Mouse (Mus musculus): ENCODE data around the gene Troap.

Troap gene

DNA sequence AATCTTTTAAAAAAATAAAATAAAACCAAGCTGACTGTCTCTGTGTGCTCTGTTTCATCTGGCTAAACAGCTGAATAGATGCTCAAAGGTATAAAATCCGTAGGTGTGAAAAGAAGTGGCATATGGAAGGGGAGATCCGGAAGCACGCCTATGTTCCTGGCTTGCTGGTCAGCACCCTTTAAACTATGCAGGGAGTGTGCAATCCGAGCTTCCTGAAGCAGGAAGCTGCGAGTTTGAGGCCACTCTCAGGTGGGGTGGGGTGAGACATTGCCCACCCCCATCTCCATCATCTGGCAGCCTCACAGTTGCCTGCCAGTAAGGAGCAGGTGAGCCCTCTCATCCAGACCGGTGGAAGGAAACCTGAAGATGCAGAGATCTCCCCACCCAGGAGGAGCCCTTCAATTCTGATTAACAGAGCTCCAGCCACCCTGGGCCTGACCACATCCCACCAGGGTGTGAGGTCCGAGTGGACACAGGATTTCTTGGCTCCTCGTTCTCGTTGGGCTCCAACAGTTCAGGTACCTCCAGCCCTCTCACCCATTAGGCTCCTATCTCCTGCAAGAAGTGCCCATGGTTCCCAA lies at the start of gene Troap:
Gene Troap (plus strand): TSS at position 557 of the 581 bp plus-strand sequence.
- no peak for DNase-seq

- peak; percentile 59 for DNase-seq
Observed at GRCm38 (mm10) chr15:99024668-99025314, 49.6 kb upstream of the Troap start.

- no peak for DNase-seq
Observed at GRCm38 (mm10) chr15:99025414-99025813, 49.0 kb upstream of the Troap start.

DNA sequence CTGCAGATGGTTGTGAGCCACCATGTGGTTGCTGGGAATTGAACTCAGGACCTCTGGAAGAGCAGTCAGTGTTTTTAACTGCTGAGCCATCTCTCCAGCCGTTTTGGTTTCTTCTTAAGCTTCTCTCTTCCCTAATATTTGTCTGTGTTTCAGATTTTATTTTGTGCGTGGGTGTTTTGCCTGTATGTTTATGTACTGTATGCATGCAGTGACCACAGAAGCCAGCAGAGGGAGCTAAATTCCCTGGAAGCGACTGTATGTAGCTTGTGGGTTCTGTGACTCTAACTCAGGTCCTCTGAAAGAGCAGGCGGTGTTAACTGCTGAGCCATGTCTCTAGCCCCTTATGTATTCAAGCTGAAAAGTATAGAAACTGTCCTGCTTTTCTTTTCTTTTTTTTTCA lies 48.1 kb upstream of the Troap start:
- DNase-seq = no peak

DNA sequence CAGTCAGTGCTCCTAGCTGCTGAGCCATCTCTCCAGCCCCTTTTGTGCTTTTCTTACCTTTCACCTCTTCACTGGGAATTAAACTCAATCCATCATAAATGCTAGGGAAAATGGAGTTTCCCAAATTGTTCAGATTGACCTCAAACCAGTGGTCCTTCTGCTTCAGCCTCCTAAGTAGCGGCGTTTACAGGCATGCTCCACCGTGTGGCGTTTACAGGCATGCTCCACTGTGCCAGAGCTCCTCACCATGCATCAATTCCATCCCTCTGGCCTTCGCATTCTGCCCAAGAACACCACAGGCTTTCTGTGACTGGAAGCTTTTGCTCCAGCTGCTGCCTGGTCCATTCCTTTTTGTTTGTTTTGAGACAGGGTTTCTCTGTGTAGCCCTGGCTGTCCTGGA lies 47.3 kb upstream of the Troap start:
- no peak for DNase-seq

- DNase-seq = no peak
Observed at GRCm38 (mm10) chr15:99028874-99029458, 45.4 kb upstream of the Troap start.

GRCm38 (mm10) chr15:99029619-99030584 lies 44.5 kb upstream of the Troap start, which contains the start of gene Tuba1c:
Gene Tuba1c, plus strand, starts transcription at chr15:99029891.
- no peak for DNase-seq

DNA sequence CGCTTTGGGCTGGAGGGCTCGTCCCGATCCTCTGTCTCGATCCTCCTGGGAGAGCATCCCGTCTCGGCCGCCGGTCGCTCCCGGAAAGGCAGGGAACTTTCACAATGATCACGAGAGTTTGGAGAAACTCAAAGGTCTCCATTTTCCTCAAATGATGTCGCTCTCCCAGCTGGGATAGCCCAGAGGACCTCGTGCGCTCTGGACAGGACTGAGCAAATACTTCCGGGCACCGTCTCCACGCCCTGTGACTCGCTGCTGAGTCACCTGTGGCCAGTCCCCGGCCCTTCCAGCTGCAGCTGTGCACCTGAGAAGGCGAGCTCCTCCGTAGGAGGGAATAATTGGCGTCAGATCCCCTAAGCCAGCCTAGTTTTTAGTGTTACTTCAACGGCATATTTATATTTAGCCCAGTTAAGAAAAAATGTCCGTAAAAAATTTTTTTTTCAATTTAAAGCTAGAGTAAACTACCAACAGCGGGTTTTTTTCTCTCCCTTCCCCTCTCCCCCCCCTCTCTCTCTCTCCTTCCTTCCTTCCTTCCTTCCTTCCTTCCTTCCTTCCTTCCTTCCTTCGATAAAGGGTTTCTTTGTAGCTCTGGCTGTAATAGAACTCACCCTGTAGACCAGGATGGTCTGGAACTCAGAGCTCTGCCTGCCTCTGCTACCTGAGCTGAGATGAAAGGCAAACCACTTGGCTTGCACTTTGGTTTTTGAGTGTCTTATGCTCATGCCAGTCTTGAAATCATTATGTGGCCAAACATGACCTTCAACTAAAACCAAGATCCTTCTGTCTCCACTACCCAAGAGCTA lies 43.6 kb upstream of the Troap start:
- no peak for DNase-seq

DNA sequence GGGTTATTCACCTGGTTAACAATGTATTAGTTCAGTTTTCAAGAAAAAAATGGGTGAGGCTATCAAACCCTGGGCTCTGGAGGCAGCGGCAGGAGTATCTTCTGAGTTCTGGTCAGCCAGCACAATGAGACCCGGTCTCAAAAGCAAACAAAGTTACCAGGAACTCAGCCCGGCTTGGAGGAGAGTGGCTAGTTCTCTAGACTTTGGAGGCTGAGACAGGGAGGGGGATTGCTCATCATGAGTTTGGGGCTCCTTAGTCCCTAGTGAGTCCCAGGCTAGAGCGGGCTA lies 43.0 kb upstream of the Troap start:
- DNase-seq = no peak

DNA sequence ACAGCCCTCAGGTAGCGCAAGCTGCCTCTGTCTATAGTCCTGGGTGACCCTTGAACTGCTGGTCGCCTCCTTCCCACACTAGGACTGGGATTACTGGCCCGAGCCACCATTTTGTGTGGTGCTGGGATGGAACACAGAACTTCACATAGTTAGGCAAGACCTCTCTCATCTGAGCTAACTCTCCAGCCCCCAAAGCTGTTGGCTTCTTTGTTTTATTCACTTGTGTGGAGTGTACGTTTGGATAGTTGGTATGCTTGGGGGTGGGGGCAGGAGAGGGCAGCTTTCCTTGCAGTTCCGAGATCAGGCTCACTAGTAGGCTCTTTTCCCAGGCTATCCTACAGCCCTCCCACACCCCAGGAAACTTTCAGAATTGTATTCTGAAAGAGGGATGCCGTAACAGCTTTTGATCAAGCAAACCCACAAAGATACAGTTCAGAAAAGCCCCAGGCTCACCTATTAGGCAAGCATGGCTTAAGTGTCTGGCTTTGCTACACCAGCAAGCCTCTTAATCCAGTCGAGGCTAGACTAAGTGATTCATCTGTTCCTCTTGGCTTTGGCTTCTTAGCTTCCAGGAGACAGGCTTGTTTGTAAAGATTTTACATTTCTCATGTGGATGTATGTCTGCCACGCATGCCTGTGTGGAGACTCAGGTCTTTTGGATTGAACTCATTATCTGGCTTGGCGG lies 42.2 kb upstream of the Troap start:
- DNase-seq = no peak

DNA sequence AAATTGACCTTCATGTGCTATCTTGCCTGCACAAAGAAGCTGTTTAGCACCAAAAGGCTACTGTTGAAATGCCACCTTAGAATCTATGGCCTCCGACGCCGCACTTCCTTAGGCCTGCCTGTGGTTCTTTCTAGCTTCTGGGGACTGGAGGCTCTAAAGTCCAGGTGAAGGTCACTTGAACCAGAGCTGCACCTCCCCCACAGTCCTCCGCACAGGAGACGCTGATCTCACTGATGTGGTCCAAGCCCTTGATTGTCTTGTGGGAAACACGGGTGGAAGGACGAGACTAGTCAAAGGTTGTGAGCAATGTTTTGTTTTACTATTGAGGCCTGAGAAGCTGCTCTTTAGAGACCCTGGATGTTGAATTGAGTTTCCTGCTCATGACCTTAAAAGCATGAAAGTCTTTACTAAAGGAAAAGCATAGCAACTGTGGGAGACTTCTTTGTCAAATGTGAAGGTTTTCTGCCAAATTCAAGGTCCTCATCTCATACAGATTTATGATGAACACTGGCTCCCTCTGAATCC lies 41.6 kb upstream of the Troap start:
- no peak for DNase-seq

- no peak for DNase-seq
Observed at GRCm38 (mm10) chr15:99033498-99034270, 40.7 kb upstream of the Troap start.

DNA sequence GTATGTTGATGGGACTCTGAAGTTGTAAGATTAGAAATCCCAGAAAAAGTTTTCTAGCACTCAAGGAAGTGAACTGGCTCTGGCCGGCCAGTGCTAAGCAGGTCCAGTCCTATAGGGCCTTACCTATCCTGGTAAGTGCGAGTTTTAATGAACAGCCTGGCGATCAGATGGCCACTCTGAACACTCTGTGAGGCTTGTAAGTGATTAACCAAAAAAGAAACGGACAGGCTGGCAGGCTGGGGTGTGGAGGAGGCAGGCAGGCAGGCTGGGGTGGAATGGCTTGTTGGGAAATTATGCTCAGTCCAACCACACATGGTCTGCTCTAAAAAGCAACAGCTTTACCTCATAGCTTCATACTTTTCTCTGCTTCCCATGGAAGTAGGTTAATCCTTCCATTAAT lies 38.9 kb upstream of the Troap start:
- DNase-seq = peak; percentile 45

- DNase-seq = no peak
Observed at GRCm38 (mm10) chr15:99036249-99036905, 38.0 kb upstream of the Troap start.

- DNase-seq = no peak
Observed at GRCm38 (mm10) chr15:99038025-99038424, 36.4 kb upstream of the Troap start.

DNA sequence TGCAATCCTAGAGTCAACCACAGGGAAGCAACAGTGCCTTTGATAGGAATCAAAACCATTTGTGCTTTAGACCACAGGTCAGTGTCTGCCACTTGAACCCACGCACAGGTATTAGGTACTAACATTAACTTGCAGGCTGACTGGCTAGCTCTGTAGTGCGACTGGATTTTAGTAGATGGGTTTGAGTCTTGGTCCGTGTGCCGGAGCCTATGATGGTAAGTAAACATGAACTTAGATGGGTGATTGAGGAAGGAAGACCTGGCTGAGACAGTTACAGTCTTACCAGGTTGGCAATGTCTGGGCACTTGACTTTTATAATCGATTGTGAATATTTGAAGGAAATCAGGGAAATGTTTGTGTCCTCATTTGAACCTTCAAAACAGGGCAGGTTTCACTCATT lies 35.6 kb upstream of the Troap start:
- no peak for DNase-seq

- DNase-seq = no peak
Observed at GRCm38 (mm10) chr15:99039306-99039705, 35.1 kb upstream of the Troap start.

DNA sequence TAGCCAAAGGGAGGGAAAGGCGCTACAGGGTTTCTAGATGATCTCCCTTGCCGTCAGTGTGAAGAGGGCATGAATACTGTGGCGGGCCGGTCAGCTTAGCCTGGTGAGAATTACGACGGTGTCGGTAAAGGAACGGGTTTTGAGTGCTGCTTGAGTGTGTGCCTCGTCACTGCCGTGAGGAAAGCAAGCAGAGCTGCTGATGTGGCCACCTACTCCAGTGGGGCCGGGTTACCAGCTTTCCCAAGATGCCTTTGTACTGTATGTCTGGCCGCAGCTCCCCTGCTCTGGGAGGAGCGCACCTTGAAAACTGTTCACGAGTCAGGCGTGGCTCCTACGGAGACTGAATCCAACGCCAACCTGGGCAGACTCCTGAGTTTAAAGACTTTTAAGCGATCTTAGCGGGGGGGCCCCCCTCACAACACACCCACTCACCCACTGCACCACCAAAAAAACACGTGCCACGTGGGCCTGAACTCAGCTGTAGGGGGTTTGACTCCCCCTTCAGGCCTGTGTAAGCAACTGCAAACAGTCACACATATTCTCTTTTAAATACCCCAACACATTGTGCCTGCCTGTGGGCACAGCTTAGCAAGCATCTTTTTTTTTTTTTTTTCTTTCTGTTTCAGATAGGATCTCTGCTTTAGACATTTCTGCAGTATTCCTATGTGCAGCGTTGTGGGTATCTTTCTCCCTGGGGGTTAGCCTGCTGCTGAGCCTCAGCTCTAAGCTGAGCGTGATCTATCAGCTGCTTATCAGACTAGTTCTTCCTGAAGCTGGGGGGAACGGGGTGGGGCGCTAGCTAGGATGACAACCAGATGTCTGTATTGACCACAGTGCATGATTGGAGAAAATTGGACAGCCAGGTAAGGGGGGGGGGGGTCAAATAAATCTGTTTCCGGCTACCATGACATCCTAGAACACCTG lies 34.1 kb upstream of the Troap start:
- no peak for DNase-seq

All from right cerebral cortex, adult 18-20 months (tissue).